Mouse (Mus musculus) embryo, embryonic 9.5 days (tissue): ENCODE results near the gene Krt87.
A peak's percentile ranks its signal among the peaks of the same experiment; 100 is the strongest.

Experiments
- DNase-seq: peaks from one replicate; pipeline ENCODE4 v3.0.0-alpha.2; 2017; ENCODE audit errors: extremely low spot score

Gene Krt87

GRCm38 (mm10) chr15:101438555-101438954 is at the start of gene Krt87:
Gene Krt87 (minus strand): TSS chr15:101438804.
- DNase-seq, result peak; percentile 26

- DNase-seq, result no peak
Measured at GRCm38 (mm10) chr15:101485911-101486635, 47.5 kb upstream of the Krt87 start.

GRCm38 (mm10) chr15:101484939-101485338 is 46.3 kb upstream of the Krt87 start:
- no peak for DNase-seq

- DNase-seq, result no peak
Measured at GRCm38 (mm10) chr15:101483646-101484045, 45.0 kb upstream of the Krt87 start.

GRCm38 (mm10) chr15:101482056-101482455 is 43.5 kb upstream of the Krt87 start:
- DNase-seq, result no peak

- peak; percentile 20 for DNase-seq
Measured at GRCm38 (mm10) chr15:101479666-101480060, 41.1 kb upstream of the Krt87 start.

GRCm38 (mm10) chr15:101479007-101479665 is 40.5 kb upstream of the Krt87 start:
- peak; percentile 75 for DNase-seq

GRCm38 (mm10) chr15:101472952-101473528 is 34.4 kb upstream of the Krt87 start, which contains the start of gene Krt86:
Gene Krt86 (plus strand): TSS chr15:101473478.
- peak; percentile 59 for DNase-seq

GRCm38 (mm10) chr15:101469093-101469492 is 30.5 kb upstream of the Krt87 start:
- no peak for DNase-seq

GRCm38 (mm10) chr15:101463651-101464050 is 25.0 kb upstream of the Krt87 start, which contains the start of gene Krt81:
Gene Krt81 (minus strand): TSS chr15:101463751.
- no peak for DNase-seq

GRCm38 (mm10) chr15:101459283-101459682 is 20.7 kb upstream of the Krt87 start:
- DNase-seq, result no peak

- no peak for DNase-seq
Measured at GRCm38 (mm10) chr15:101458361-101458930, 19.8 kb upstream of the Krt87 start.

GRCm38 (mm10) chr15:101455891-101456290 is 17.3 kb upstream of the Krt87 start:
- DNase-seq, result no peak

GRCm38 (mm10) chr15:101455292-101455691 is 16.7 kb upstream of the Krt87 start:
- no peak for DNase-seq

- no peak for DNase-seq
Measured at GRCm38 (mm10) chr15:101454774-101455173, 16.2 kb upstream of the Krt87 start.

- DNase-seq, result peak; percentile 80
Measured at GRCm38 (mm10) chr15:101453093-101453736, 14.6 kb upstream of the Krt87 start.

GRCm38 (mm10) chr15:101447444-101447843 is 8.8 kb upstream of the Krt87 start, which contains the start of gene Krt88:
Gene Krt88 (plus strand): TSS chr15:101447744.
- DNase-seq, result no peak

- no peak for DNase-seq
Measured at GRCm38 (mm10) chr15:101446572-101446971, 8.0 kb upstream of the Krt87 start.

GRCm38 (mm10) chr15:101440837-101441236 is 2.2 kb upstream of the Krt87 start:
- no peak for DNase-seq

- no peak for DNase-seq
Measured at GRCm38 (mm10) chr15:101436611-101437010, 2.0 kb downstream of the Krt87 start.

- DNase-seq, result no peak
Measured at GRCm38 (mm10) chr15:101424914-101425313, 13.7 kb downstream of the Krt87 start.

- DNase-seq, result no peak
Measured at GRCm38 (mm10) chr15:101420903-101421302, 17.7 kb downstream of the Krt87 start.
